Mouse (Mus musculus) heart, adult 9 months (tissue): ENCODE measurements at regions not wholly inside any gene's neighbourhood (a gene's known extent, or its start where the extent isn't known, plus 50 kb on each side); places are given as distances from the start of the nearest gene placed in this dataset.

Source experiments
- DNase-seq, 2 experiments: peaks; one replicate each; pipeline ENCODE4 v3.0.0; 2022; ENCODE audit warnings: low spot score in 2 of 2

DNA sequence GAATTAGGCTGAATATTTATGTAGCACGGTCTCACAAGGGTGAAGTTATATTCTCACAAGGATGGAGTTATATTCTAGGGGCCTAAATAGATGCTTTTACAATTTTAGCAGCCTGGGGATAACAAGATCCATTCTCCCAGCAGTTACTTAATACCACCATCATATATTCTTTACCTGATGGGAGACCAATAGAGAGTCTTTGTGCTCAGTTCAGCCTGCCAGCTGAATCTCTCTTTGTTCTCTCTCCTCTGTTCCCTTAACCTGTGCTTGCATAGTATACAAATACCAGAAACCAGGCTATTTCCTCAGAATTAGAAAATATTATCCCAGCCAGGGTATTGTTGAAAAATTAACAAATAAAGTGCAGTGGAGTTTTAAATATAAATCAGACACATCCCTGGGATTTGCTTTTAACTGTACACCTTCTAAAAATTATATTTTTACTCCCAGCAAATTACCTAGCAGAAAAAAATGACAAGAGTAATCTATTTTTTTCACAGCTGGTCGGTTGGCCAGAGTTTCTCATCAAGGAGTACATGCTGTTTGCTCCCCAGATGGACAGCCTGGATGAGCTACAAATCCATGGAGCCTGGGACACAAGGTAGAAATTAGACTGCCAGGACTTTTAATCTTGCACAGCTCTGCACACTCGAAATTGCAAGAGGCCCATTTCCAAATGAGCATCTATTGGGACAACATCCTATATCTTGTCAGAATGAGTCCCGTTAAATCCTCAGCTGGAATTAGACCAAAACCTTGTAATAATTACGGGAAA, 281.0 kb upstream of the 4930452B06Rik start:
- DNase-seq: no peak

GRCm38 (mm10) chr14:8935121-8935520, 269.1 kb upstream of the 4930452B06Rik start:
- DNase-seq: no peak
